ENCODE assay signal across 23 mouse cellular contexts in the genomic region with DNA sequence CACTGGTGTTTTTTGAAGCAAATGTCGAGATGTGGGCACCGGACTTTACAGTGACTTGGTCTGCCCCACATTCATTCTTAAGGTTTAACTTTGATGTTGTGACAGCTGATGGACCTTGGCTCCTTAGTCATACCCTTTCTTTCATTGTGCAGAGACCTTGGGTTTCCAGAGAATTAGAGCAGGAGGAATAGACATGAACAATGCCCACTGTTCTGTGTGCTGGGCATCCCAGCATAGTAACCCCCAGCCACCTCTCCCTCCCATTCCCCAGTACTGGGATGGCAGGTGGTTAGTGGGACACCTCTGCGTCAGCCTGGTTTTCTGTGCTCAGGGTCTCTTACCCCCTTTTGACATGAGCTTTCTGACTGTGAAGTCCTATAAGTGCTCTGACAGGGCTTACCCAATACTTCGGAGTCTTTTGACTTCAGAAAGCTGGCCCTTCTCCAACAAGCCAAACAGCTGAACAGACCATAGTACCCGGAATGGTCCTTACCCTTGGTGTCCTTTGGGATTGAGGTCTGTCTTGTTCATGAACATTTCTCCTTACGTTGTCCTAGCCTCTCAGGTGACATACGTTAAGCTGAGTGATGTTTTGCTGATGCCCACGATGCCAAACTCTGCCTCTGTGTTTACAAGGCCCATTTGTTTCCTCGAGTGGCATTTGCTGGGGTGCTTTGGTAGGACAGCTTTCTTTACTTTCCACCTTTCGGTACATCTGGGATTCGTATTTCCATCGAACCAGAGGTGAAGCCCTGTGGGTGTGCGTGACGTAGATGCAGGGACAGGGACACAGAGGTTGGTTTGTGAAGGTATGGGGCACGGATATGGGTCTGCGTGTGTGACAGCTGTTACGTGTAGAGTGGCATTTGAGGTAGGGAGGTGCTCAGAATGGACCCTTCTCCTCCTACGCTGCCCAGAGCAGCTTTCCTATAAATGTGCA. TPM values are rescaled to one million over a fixed set of nuclear protein-coding genes. Genes with fewer than 3 reads are reported as not detected.
DNase-seq lines count a peak whose midpoint lies in the region; ATAC-seq and TF ChIP-seq lines count a peak whose summit lies in the region.
"Had no signal": no experiment of that assay in that cellular context is flagged by ENCODE, and none has a peak within 500 bp of the region (broad histone marks: within the 10 kb centered on the region; RNA-seq: fewer than 3 reads in every experiment).

No protein-coding gene starts in this region.

- peak; percentile 8 for DNase-seq in gastrocnemius, adult 2 months
- no peak for DNase-seq in gastrocnemius, postnatal 14 days
- DNase-seq in intestine, embryonic 14.5 days (ENCODE audit: low spot score): no peak
- peak; percentile 75 for DNase-seq in Muller cell, postnatal 12 days (ENCODE audit: inconsistent ontology term)
- DNase-seq in embryonic facial prominence, embryonic 10.5 days (ENCODE audit: low spot score): no peak
- no peak for DNase-seq in stomach, postnatal 0 days (ENCODE audit: low spot score)
- DNase-seq: cerebellum, adult 2 months; cerebellum, postnatal 25 days; embryo, embryonic 11 days; gastrocnemius, postnatal 10 days; heart, adult 18-20 months; kidney, adult 2 months; kidney, postnatal 14 days; left cerebral cortex, postnatal 4 days; liver had no signal

- no peaks in the 10 kb centered on the region for H3K36me3 ChIP-seq in intestine, embryonic 14.5 days (ENCODE audit: control insufficient read depth, insufficient read depth, low read length)
- H3K36me3 ChIP-seq in intestine, embryonic 15.5 days: no peaks in the 10 kb centered on the region
- peaks cover 13% of the 10 kb centered on the region for H3K36me3 ChIP-seq in embryonic facial prominence, embryonic 10.5 days (replicated peaks)
- H3K36me3 ChIP-seq in stomach, postnatal 0 days (ENCODE audit: control insufficient read depth, insufficient read depth, low read length): no peaks in the 10 kb centered on the region
- H3K36me3 ChIP-seq: forebrain, embryonic 15.5 days; hindbrain, embryonic 13.5 days; liver, embryonic 15.5 days; neural tube, embryonic 15.5 days had no signal

- 87% methylated on average over 18 of the region's 18 CpGs for WGBS in intestine, embryonic 14.5 days
- 85% methylated on average over 18 of the region's 18 CpGs for WGBS in intestine, embryonic 15.5 days
- WGBS in embryonic facial prominence, embryonic 10.5 days: 88% methylated on average over 18 of the region's 18 CpGs
- WGBS in stomach, postnatal 0 days: 79% methylated on average over 18 of the region's 18 CpGs

- H3K27ac ChIP-seq in gastrocnemius, adult 2 months: no peak overlapping the region
- H3K27ac ChIP-seq in intestine, embryonic 14.5 days (ENCODE audit: low read depth): no peak overlapping the region
- H3K27ac ChIP-seq in intestine, embryonic 15.5 days: no peak overlapping the region
- H3K27ac ChIP-seq in embryonic facial prominence, embryonic 10.5 days (replicated peaks): 0 out of 2 replicates have a peak overlapping the region, but pooled peaks have one; percentile 85
- H3K27ac ChIP-seq in stomach, postnatal 0 days (replicated peaks): no peak overlapping the region
- H3K27ac ChIP-seq: forebrain, embryonic 15.5 days; hindbrain, embryonic 13.5 days; liver, embryonic 15.5 days; neural tube, embryonic 15.5 days had no signal

- no peaks in the 10 kb centered on the region for H3K9me3 ChIP-seq in intestine, embryonic 14.5 days (ENCODE audit: control insufficient read depth, low read length)
- H3K9me3 ChIP-seq in intestine, embryonic 15.5 days: no peaks in the 10 kb centered on the region
- H3K9me3 ChIP-seq in embryonic facial prominence, embryonic 10.5 days: no peaks in the 10 kb centered on the region
- no peaks in the 10 kb centered on the region for H3K9me3 ChIP-seq in stomach, postnatal 0 days (ENCODE audit: control insufficient read depth, low read length)
- H3K9me3 ChIP-seq: forebrain, embryonic 15.5 days; hindbrain, embryonic 13.5 days; liver, embryonic 15.5 days; neural tube, embryonic 15.5 days had no signal

- no peak overlapping the region for H3K4me3 ChIP-seq in gastrocnemius, adult 2 months
- H3K4me3 ChIP-seq in intestine, embryonic 14.5 days (ENCODE audit: low read depth, low read length): no peak overlapping the region
- no peak overlapping the region for H3K4me3 ChIP-seq in intestine, embryonic 15.5 days (replicated peaks)
- no peak overlapping the region for H3K4me3 ChIP-seq in embryonic facial prominence, embryonic 10.5 days
- H3K4me3 ChIP-seq in stomach, postnatal 0 days (ENCODE audit: low read depth, low read length): no peak overlapping the region
- H3K4me3 ChIP-seq: forebrain, embryonic 15.5 days; hindbrain, embryonic 13.5 days; liver, embryonic 15.5 days; neural tube, embryonic 15.5 days had no signal

- no peak for TF ChIP-seq CTCF in gastrocnemius, adult 2 months (IDR thresholded peaks at IDR 0.05)
- TF ChIP-seq CTCF in stomach, postnatal 0 days (IDR thresholded peaks at IDR 0.05; ENCODE audit: low read depth): no peak

- no peaks in the 10 kb centered on the region for H3K27me3 ChIP-seq in intestine, embryonic 14.5 days (replicated peaks; ENCODE audit: control insufficient read depth, insufficient read depth, low read length)
- H3K27me3 ChIP-seq in intestine, embryonic 15.5 days (replicated peaks): no peaks in the 10 kb centered on the region
- H3K27me3 ChIP-seq in embryonic facial prominence, embryonic 10.5 days (replicated peaks; ENCODE audit: low read depth, poor library complexity, severe bottlenecking): no peaks in the 10 kb centered on the region
- H3K27me3 ChIP-seq in stomach, postnatal 0 days (ENCODE audit: control insufficient read depth, insufficient read depth, low read length): no peaks in the 10 kb centered on the region
- H3K27me3 ChIP-seq: forebrain, embryonic 15.5 days; hindbrain, embryonic 13.5 days; liver, embryonic 15.5 days; neural tube, embryonic 15.5 days had no signal

- H3K9ac ChIP-seq in intestine, embryonic 14.5 days (ENCODE audit: low read length): peak overlapping the region; percentile 0; the same call in 1 of the 2 replicates
- H3K9ac ChIP-seq in intestine, embryonic 15.5 days: no peak overlapping the region
- no peak overlapping the region for H3K9ac ChIP-seq in stomach, postnatal 0 days (ENCODE audit: low read length)
- H3K9ac ChIP-seq: forebrain, embryonic 15.5 days; hindbrain, embryonic 13.5 days; liver, embryonic 15.5 days; neural tube, embryonic 15.5 days had no signal

- ATAC-seq in intestine, embryonic 14.5 days (replicated peaks; ENCODE audit: low FRiP score, low TSS enrichment, low read depth): no peak
- no peak for ATAC-seq in intestine, embryonic 15.5 days
- ATAC-seq in stomach, postnatal 0 days (ENCODE audit: low FRiP score, low TSS enrichment): no peak
- ATAC-seq: activated CD4-positive, CD25-positive, alpha-beta regulatory T cell, adult 4 months; forebrain, embryonic 15.5 days had no signal

- no peak for TF ChIP-seq EP300 in stomach, postnatal 0 days (optimal IDR thresholded peaks at IDR 0.05)

- H3K4me2 ChIP-seq in intestine, embryonic 14.5 days (ENCODE audit: low read length): no peak overlapping the region
- H3K4me2 ChIP-seq in intestine, embryonic 15.5 days (replicated peaks): no peak overlapping the region
- no peak overlapping the region for H3K4me2 ChIP-seq in stomach, postnatal 0 days (replicated peaks; ENCODE audit: low read depth)
- H3K4me2 ChIP-seq: forebrain, embryonic 15.5 days; hindbrain, embryonic 13.5 days; liver, embryonic 15.5 days; midbrain, embryonic 11.5 days; neural tube, embryonic 15.5 days had no signal

- peaks cover 61% of the 10 kb centered on the region for H3K4me1 ChIP-seq in intestine, embryonic 14.5 days (replicated peaks; ENCODE audit: control insufficient read depth, insufficient read depth, low read length)
- peaks cover 65% of the 10 kb centered on the region for H3K4me1 ChIP-seq in intestine, embryonic 15.5 days (replicated peaks)
- peaks cover 86% of the 10 kb centered on the region for H3K4me1 ChIP-seq in embryonic facial prominence, embryonic 10.5 days
- peaks cover 26% of the 10 kb centered on the region for H3K4me1 ChIP-seq in stomach, postnatal 0 days (replicated peaks; ENCODE audit: control insufficient read depth, insufficient read depth)

- intact Hi-C loops in gastrocnemius, adult 2 months (cut with DNase I): no loop called here
- intact Hi-C loops in gastrocnemius, postnatal 14 days (cut with DNase I; ENCODE audit: low total_unique reads): no loop called here

RNA-seq across cellular contexts. Expression of gene Sh3bp4, which starts 35.9 kb away (rescaled TPM):
- 1 to 10 TPM; 2.1 to 4.0 TPM for total RNA-seq in gastrocnemius, adult 2 months (2021)
- total RNA-seq in gastrocnemius, postnatal 14 days (2021): 1 to 10 TPM; 5.1 to 6.9 TPM
- 22.6 and 25.5 TPM in 2 replicates for polyA plus RNA-seq in intestine, embryonic 14.5 days (2014; fragmentation: Nextera tagmentation; extraction: Ambion mirVana)
- 16.3 and 17.0 TPM in 2 replicates for polyA plus RNA-seq in intestine, embryonic 15.5 days (2015; fragmentation: Nextera tagmentation; extraction: Ambion mirVana)
- 25.1 and 26.5 TPM in 2 replicates for polyA plus RNA-seq in embryonic facial prominence, embryonic 10.5 days (2016; fragmentation: Nextera tagmentation; extraction: Ambion mirVana)
- 7.6 and 8.0 TPM in 2 replicates for polyA plus RNA-seq in stomach, postnatal 0 days (2015; fragmentation: Nextera tagmentation; extraction: Ambion mirVana)
- total RNA-seq: MEL had no signal

Comparison
In these comparisons a context has a peak if more than half of its experiments do, and no peak if none do; other contexts are left out.
1. DNase-seq: peak in gastrocnemius, adult 2 months (single experiment) and Muller cell, postnatal 12 days (single experiment); none in gastrocnemius, postnatal 14 days (single experiment), intestine, embryonic 14.5 days (single experiment), embryonic facial prominence, embryonic 10.5 days (single experiment) and stomach, postnatal 0 days (single experiment).